Comparison of ENCODE assay signal across 24 mouse cellular contexts in the genomic region with DNA sequence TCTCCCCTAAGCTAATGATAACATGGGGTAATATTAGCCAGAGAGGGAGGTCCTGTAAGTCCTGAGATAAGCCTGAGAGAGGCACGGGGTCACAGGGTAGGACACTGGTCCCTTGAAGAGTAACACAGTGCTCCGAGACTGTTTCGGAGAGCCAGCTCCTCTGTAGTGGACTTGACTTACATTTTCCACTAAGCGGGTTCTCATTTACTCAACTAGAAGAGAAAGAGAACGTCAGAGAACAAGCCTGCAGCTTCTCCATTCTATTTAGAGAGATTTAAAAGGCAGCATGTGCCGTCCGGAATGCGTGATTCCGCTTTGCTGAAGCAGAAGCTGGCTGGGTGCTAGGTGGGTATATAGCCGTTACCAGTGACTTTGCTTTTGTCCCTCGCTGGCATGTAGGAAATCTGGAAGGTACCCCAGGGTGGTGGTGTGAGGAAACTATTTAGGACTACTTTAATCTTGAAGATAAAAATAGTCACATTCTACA. TPM values are rescaled to one million over a fixed set of nuclear protein-coding genes. Genes with fewer than 3 reads are reported as not detected.
DNase-seq lines count a peak whose midpoint lies in the region; ATAC-seq and TF ChIP-seq lines count a peak whose summit lies in the region.
"Had no signal": no experiment of that assay in that cellular context is flagged by ENCODE, and none has a peak within 500 bp of the region (broad histone marks: within the 10 kb centered on the region; RNA-seq: fewer than 3 reads in every experiment).

No protein-coding gene starts in this region.

- no peak for TF ChIP-seq POLR2A in heart, adult 2 months (IDR thresholded peaks at IDR 0.05; ENCODE audit: insufficient read depth, low read depth, low read length)

- no peak overlapping the region for H3K27ac ChIP-seq in left cerebral cortex, adult 2 months
- peak overlapping the region; percentile 84 for H3K27ac ChIP-seq in heart, adult 2 months
- peak overlapping the region; percentile 88 for H3K27ac ChIP-seq in heart, embryonic 12.5 days (ENCODE audit: poor library complexity, severe bottlenecking)
- H3K27ac ChIP-seq: embryonic facial prominence, embryonic 15.5 days; hindbrain, embryonic 10.5 days; hindbrain, postnatal 0 days; limb, embryonic 10.5 days; lung, embryonic 15.5 days had no signal

- intact Hi-C loops in left cerebral cortex, postnatal 14 days (cut with DNase I) = no loop called here
- intact Hi-C loops in left cerebral cortex, adult 2 months (cut with DNase I) = no loop called here
- intact Hi-C loops in heart, adult 2 months (cut with DNase I) = no loop called here
- intact Hi-C loops in heart, postnatal 10 days (cut with DNase I) = loop anchor here (5.0 kb wide), 1 partner anchor 73 kb away; no protein-coding TSS in a partner anchor

- no peaks in the 10 kb centered on the region for H3K27me3 ChIP-seq in heart, adult 2 months (ENCODE audit: control insufficient read depth, insufficient read depth, low read length)
- H3K27me3 ChIP-seq in heart, embryonic 12.5 days (replicated peaks) = no peaks in the 10 kb centered on the region
- H3K27me3 ChIP-seq: embryonic facial prominence, embryonic 15.5 days; liver, embryonic 13.5 days; lung, embryonic 15.5 days had no signal

- peak overlapping the region; percentile 60; the same call in 1 of the 2 replicates for H3K9ac ChIP-seq in heart, adult 2 months (ENCODE audit: low read depth, low read length)
- H3K9ac ChIP-seq in heart, embryonic 12.5 days = 0 out of 2 replicates have a peak overlapping the region, but pooled peaks have one; percentile 32
- H3K9ac ChIP-seq: embryonic facial prominence, embryonic 15.5 days; liver, embryonic 13.5 days; lung, embryonic 15.5 days had no signal

- TF ChIP-seq CTCF in left cerebral cortex, adult 2 months (IDR thresholded peaks at IDR 0.05) = no peak
- no peak for TF ChIP-seq CTCF in heart, adult 2 months (IDR thresholded peaks at IDR 0.05)

- H3K36me3 ChIP-seq in heart, adult 2 months (ENCODE audit: control insufficient read depth, insufficient read depth, low read length) = peaks cover 3% of the 10 kb centered on the region; the same call in 1 of the 2 replicates
- H3K36me3 ChIP-seq in heart, embryonic 12.5 days = no peaks in the 10 kb centered on the region
- H3K36me3 ChIP-seq: embryonic facial prominence, embryonic 15.5 days; G1E; hindbrain, embryonic 10.5 days; limb, embryonic 10.5 days; liver, embryonic 13.5 days; lung, embryonic 15.5 days had no signal

- peaks cover 3% of the 10 kb centered on the region; the same call in 1 of the 2 replicates for H3K4me1 ChIP-seq in heart, adult 2 months (ENCODE audit: control insufficient read depth, insufficient read depth, low read length)
- H3K4me1 ChIP-seq in heart, embryonic 12.5 days (replicated peaks) = peaks cover 14% of the 10 kb centered on the region; the same call in 1 of the 2 replicates
- H3K4me1 ChIP-seq: hindbrain, embryonic 10.5 days; limb, embryonic 10.5 days; liver, embryonic 13.5 days; lung, embryonic 15.5 days had no signal

- TF ChIP-seq EP300 in heart, adult 2 months (IDR thresholded peaks at IDR 0.05; ENCODE audit: insufficient read depth, low read depth, low read length) = no peak

- 57% methylated on average over 11 of the region's 11 CpGs for WGBS in heart, adult 2 months
- WGBS in heart, embryonic 12.5 days = 49% methylated on average over 11 of the region's 11 CpGs

- no peaks in the 10 kb centered on the region for H3K79me2 ChIP-seq in heart, adult 2 months (replicated peaks; ENCODE audit: control insufficient read depth, insufficient read depth, low read length)

- peak; percentile 23 to 37 for DNase-seq in left cerebral cortex, postnatal 14 days (ENCODE audit: low spot score in 2 of 2)
- no peak for DNase-seq in left cerebral cortex, adult 2 months (ENCODE audit: extremely low spot score in 1 of 2, low spot score in 2 of 2)
- peak in 1 of 2 experiments; percentile 52 for DNase-seq in heart, adult 2 months
- peak; percentile 62 to 71 for DNase-seq in heart, postnatal 10 days
- no peak for DNase-seq in adrenal gland, adult 2 months
- no peak for DNase-seq in adrenal gland, adult 18-20 months (ENCODE audit: low spot score in 2 of 2)
- DNase-seq: adrenal gland, postnatal 14 days; cerebellum, adult 9-10 months; gastrocnemius, postnatal 14 days; liver, embryonic 13.5 days; lung, postnatal 36 days; midbrain, embryonic 14.5 days; thymus, adult 2 months had no signal

- peak overlapping the region; percentile 59 for H3K4me2 ChIP-seq in heart, embryonic 12.5 days
- H3K4me2 ChIP-seq: embryonic facial prominence, embryonic 15.5 days; liver, embryonic 13.5 days; lung, embryonic 15.5 days had no signal

- H3K4me3 ChIP-seq in left cerebral cortex, adult 2 months = no peak overlapping the region
- peak overlapping the region; percentile 38 for H3K4me3 ChIP-seq in heart, adult 2 months
- H3K4me3 ChIP-seq in heart, embryonic 12.5 days = peak overlapping the region; percentile 30
- H3K4me3 ChIP-seq: embryonic facial prominence, embryonic 15.5 days; hindbrain, embryonic 10.5 days; limb, embryonic 10.5 days; liver, embryonic 13.5 days; lung, embryonic 15.5 days had no signal

- peak; percentile 59; the same call in 1 of the 2 replicates for ATAC-seq in heart, embryonic 12.5 days (ENCODE audit: insufficient number of reproducible peaks, low FRiP score)
- no peak for ATAC-seq in megakaryocyte progenitor cell, adult 5-6 weeks (replicated peaks; ENCODE audit: poor library complexity)
- ATAC-seq: forebrain, embryonic 14.5 days; hindbrain, postnatal 0 days; intestine, embryonic 16.5 days; Patski had no signal

- no peaks in the 10 kb centered on the region for H3K9me3 ChIP-seq in heart, embryonic 12.5 days (replicated peaks)
- H3K9me3 ChIP-seq: embryonic facial prominence, embryonic 15.5 days; G1E; hindbrain, embryonic 10.5 days; limb, embryonic 10.5 days; liver, embryonic 13.5 days; lung, embryonic 15.5 days had no signal

RNA-seq across cellular contexts. Expression of a gene that starts 9.2 kb away (rescaled TPM):
- 1 to 10 TPM in 1 of 2 experiments, under 1 TPM in 1; 0.97 to 2.2 TPM for total RNA-seq in left cerebral cortex, postnatal 14 days (2021)
- total RNA-seq in left cerebral cortex, adult 2 months (2021) = 1 to 10 TPM in 1 of 2 experiments, under 1 TPM in 1; 0.91 to 1.1 TPM
- 10 to 100 TPM; 47.8 to 55.4 TPM for total RNA-seq in heart, adult 2 months (2021)
- polyA plus RNA-seq in heart, adult 2 months (2012; rRNA removed) = 50.6 and 69.4 TPM in 2 replicates
- 8.2 and 8.4 TPM in 2 replicates for polyA plus RNA-seq in heart, embryonic 12.5 days (2016; fragmentation: Nextera tagmentation; extraction: Ambion mirVana)
- 10 to 100 TPM; 35.3 to 44.8 TPM for total RNA-seq in heart, postnatal 10 days (2021)
- 1.8 TPM in 2 replicates for total RNA-seq in megakaryocyte progenitor cell, adult 5-6 weeks (2015)
- total RNA-seq in megakaryocyte progenitor cell, adult 5-6 weeks (2017) = 0.27 and 0.29 TPM in 2 replicates
- total RNA-seq in adrenal gland, adult 2 months (2021) = 100 to 1,000 TPM; 260 to 306 TPM
- 93.2 and 120 TPM in 2 replicates for polyA plus RNA-seq in adrenal gland, adult 2 months (2012; rRNA removed)
- 100 to 1,000 TPM; 340 to 534 TPM for total RNA-seq in adrenal gland, adult 18-20 months (2021)
- polyA plus RNA-seq: G1E, Patski had no signal

Comparison
In these comparisons a context has a peak if more than half of its experiments do, and no peak if none do; other contexts are left out.
1. DNase-seq: peak in left cerebral cortex, postnatal 14 days (2 of 2) and heart, postnatal 10 days (2 of 2); none in left cerebral cortex, adult 2 months (0 of 2), adrenal gland, adult 2 months (single experiment) and adrenal gland, adult 18-20 months (0 of 2).
2. RNA of a gene that starts 9.2 kb away (total RNA-seq): 340 to 534 TPM in adrenal gland, adult 18-20 months, 260 to 306 TPM in adrenal gland, adult 2 months, 47.8 to 55.4 TPM in heart, adult 2 months and 35.3 to 44.8 TPM in heart, postnatal 10 days; 0.97 to 2.2 TPM in left cerebral cortex, postnatal 14 days, 0.27 to 1.8 TPM in megakaryocyte progenitor cell, adult 5-6 weeks and 0.91 to 1.1 TPM in left cerebral cortex, adult 2 months; every median in the first group is over 10 times any median in the second.